Mouse (Mus musculus): Measurements from ENCODE around the gene Ephb2. TPM values are rescaled to one million over a fixed set of nuclear protein-coding genes. Genes with fewer than 3 reads are reported as not detected.
A peak's percentile ranks its signal among the peaks of the same experiment; 100 is the strongest.

The Ephb2 gene
- total and polyA plus RNA-seq, 2 experiments from 2014 or later: 15.6 to 202 TPM

- peak; percentile 76 for DNase-seq (ENCODE audit: low spot score)
- Histone ChIP-seq H3K27ac (ENCODE audit: low read depth, low read length) (peak overlapping the region; percentile 59), H3K36me3 (ENCODE audit: insufficient read depth, low read length) (peaks cover 32% of the 10 kb centered on the region), H3K4me2 (ENCODE audit: low read depth, low read length, poor library complexity, severe bottlenecking) (no peak overlapping the region), H3K9ac (replicated peaks; ENCODE audit: low read length, poor library complexity, severe bottlenecking) (no peak overlapping the region), H3K4me1 (ENCODE audit: insufficient read depth, low read length) (no peaks in the 10 kb centered on the region), H3K4me3 (ENCODE audit: low read depth, low read length) (no peak overlapping the region), H3K27me3 (ENCODE audit: insufficient read depth, low read length) (no peaks in the 10 kb centered on the region), H3K9me3 (ENCODE audit: low read length) (no peaks in the 10 kb centered on the region)
- no peak for ATAC-seq (ENCODE audit: low FRiP score)
- WGBS: 34% methylated on average over 11 of the region's 11 CpGs
- TF ChIP-seq CTCF (IDR thresholded peaks at IDR 0.05): no peak
Measured at GRCm38 (mm10) chr4:136652528-136652910, 183.3 kb downstream of the Ephb2 start.

DNA sequence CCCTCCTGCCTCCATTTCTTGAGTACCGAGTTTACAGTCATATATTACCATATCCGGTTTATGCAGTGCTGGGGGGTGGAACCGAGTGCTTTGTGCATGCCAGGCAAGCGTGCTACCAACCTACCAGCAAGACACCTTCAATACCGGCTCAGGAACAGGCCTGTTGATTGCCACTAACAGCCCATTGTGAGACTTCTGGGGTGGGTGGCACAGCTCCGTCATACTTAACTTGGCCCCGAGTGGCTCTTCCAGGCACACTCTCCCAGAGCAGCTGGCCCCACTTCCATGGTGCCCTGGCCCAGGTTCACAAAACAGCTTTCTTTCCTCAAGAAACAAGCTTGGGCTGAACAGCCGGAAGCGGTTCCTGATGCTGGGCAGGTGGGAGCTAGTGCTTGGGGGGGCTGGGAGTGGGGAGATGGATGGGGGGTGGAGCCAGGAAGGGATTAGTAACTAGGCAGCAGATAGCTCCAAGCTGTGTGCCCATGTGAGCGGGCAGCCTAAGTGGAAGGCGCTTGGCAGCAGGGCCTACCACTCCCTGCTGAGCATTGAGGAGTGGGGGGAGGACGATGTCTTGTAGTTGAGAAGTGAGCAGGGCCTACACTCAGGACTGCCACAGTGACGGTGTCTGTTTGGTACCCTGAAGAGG is 183.8 kb downstream of the Ephb2 start:
- Histone ChIP-seq H3K27ac (ENCODE audit: low read depth, low read length) (peak overlapping the region; percentile 59), H3K4me3 (ENCODE audit: low read depth, low read length) (no peak overlapping the region), H3K4me1 (ENCODE audit: insufficient read depth, low read length) (no peaks in the 10 kb centered on the region), H3K9ac (replicated peaks; ENCODE audit: low read length, poor library complexity, severe bottlenecking) (no peak overlapping the region), H3K36me3 (ENCODE audit: insufficient read depth, low read length) (peaks cover 27% of the 10 kb centered on the region), H3K27me3 (ENCODE audit: insufficient read depth, low read length) (no peaks in the 10 kb centered on the region), H3K9me3 (ENCODE audit: low read length) (no peaks in the 10 kb centered on the region), H3K4me2 (ENCODE audit: low read depth, low read length, poor library complexity, severe bottlenecking) (no peak overlapping the region)
- DNase-seq (ENCODE audit: low spot score) (peak; percentile 80), ATAC-seq (ENCODE audit: low FRiP score) (peak; percentile 70)
- WGBS: 36% methylated on average over 13 of the region's 13 CpGs
- TF ChIP-seq CTCF (IDR thresholded peaks at IDR 0.05): no peak

DNA sequence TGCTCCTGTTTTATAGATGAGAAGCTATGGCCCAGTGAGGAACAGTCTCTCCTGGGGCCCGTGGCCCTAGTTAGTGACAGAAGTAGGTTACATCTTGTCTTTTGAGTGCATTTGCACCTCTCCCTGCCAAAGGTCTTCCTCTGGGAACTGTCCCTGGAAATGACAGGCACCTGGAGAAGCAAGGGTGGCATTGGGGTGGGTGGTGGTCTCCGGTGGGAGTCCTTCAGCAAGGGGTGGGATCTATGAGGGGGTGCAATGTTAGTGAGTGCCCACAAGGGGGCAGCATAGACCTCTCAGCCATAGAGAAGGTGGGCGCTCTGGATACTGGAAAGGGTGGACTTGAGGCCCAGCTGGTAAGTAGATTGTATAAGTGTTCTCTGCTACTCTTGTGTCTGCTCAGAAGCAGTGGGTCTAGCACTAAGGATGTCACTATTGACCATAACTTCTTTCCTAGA is 184.4 kb downstream of the Ephb2 start:
- WGBS: 63% methylated on average over 3 of the region's 3 CpGs
- ATAC-seq (ENCODE audit: low FRiP score) (peak; percentile 29; the same call in 1 of the 2 replicates), DNase-seq (ENCODE audit: low spot score) (peak; percentile 79)
- H3K36me3 ChIP-seq (ENCODE audit: insufficient read depth, low read length): peaks cover 21% of the 10 kb centered on the region
- no peak overlapping the region for H3K4me2 ChIP-seq (ENCODE audit: low read depth, low read length, poor library complexity, severe bottlenecking)
- H3K4me1 ChIP-seq (ENCODE audit: insufficient read depth, low read length): no peaks in the 10 kb centered on the region
- H3K4me3 ChIP-seq (ENCODE audit: low read depth, low read length): no peak overlapping the region
- H3K27ac ChIP-seq (ENCODE audit: low read depth, low read length): peak overlapping the region; percentile 59
- no peak overlapping the region for H3K9ac ChIP-seq (replicated peaks; ENCODE audit: low read length, poor library complexity, severe bottlenecking)
- TF ChIP-seq CTCF (IDR thresholded peaks at IDR 0.05): peak; percentile 95
- no peaks in the 10 kb centered on the region for H3K27me3 ChIP-seq (ENCODE audit: insufficient read depth, low read length)
- no peaks in the 10 kb centered on the region for H3K9me3 ChIP-seq (ENCODE audit: low read length)

DNA sequence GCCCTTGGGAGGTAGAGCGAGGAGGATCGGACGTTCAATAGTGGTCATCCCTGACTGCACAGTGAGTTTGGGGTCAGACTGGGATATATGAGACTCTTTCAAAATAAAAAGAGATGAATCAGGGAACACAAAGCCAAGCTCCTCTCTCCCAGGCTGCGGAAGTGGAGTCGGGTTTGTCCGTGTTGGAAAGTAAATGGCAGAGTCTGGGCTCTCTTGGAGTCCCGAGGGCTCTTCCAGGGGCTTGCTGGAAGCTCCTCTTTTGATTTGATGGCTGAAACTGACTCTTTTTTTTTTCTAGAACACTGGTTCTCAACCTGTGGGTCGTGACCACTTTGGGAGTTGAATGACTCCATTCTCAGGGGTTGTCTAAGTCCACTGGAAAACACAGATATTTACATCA is 185.5 kb downstream of the Ephb2 start:
- no peaks in the 10 kb centered on the region for H3K9me3 ChIP-seq (ENCODE audit: low read length)
- no peaks in the 10 kb centered on the region for H3K27me3 ChIP-seq (ENCODE audit: insufficient read depth, low read length)
- TF ChIP-seq CTCF (IDR thresholded peaks at IDR 0.05): no peak
- no peaks in the 10 kb centered on the region for H3K4me1 ChIP-seq (ENCODE audit: insufficient read depth, low read length)
- 71% methylated on average over 8 of the region's 8 CpGs for WGBS
- H3K9ac ChIP-seq (replicated peaks; ENCODE audit: low read length, poor library complexity, severe bottlenecking): no peak overlapping the region
- no peak overlapping the region for H3K4me2 ChIP-seq (ENCODE audit: low read depth, low read length, poor library complexity, severe bottlenecking)
- H3K27ac ChIP-seq (ENCODE audit: low read depth, low read length): no peak overlapping the region
- H3K4me3 ChIP-seq (ENCODE audit: low read depth, low read length): no peak overlapping the region
- no peak for DNase-seq (ENCODE audit: low spot score)
- ATAC-seq (ENCODE audit: low FRiP score): no peak
- H3K36me3 ChIP-seq (ENCODE audit: insufficient read depth, low read length): peaks cover 13% of the 10 kb centered on the region

DNA sequence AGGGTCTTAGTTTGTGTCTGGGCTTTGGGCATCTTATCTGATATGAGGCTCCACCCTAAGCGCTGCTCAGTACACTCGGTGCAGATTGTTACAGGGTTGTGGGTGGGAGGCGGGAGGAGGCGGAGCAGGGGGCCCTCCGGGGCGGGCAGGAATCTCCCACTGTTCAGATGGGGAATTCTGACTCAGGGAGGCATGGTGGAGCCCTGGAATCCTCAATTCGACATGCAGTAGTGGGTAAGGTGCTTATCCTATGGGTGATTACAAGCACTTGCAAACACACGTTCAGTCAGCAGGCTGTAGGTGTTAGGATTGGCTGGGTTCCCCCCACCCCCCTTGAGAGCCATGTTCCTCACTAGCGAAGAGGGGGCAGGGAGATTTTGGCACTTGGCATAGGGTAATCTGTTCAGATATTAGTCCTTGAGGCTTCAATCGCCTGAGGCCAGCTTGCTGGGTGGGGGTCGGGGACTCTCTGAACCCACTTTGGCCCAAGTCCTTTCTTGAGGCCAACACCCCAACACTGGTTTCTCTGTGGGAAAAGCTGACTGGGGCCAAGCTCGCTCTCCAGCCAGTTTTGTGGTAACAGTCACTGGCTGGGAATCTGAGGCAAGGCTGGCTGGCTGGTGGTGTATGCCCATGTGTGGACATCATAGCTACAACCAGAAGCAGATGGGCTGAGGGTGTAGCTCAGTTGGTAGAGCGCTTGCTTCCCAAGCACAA is 186.2 kb downstream of the Ephb2 start:
- H3K27me3 ChIP-seq (ENCODE audit: insufficient read depth, low read length): no peaks in the 10 kb centered on the region
- no peak overlapping the region for H3K4me2 ChIP-seq (ENCODE audit: low read depth, low read length, poor library complexity, severe bottlenecking)
- no peak for ATAC-seq (ENCODE audit: low FRiP score)
- peak; percentile 32 for DNase-seq (ENCODE audit: low spot score)
- H3K4me3 ChIP-seq (ENCODE audit: low read depth, low read length): no peak overlapping the region
- H3K27ac ChIP-seq (ENCODE audit: low read depth, low read length): no peak overlapping the region
- H3K9ac ChIP-seq (replicated peaks; ENCODE audit: low read length, poor library complexity, severe bottlenecking): no peak overlapping the region
- no peaks in the 10 kb centered on the region for H3K9me3 ChIP-seq (ENCODE audit: low read length)
- 32% methylated on average over 13 of the region's 13 CpGs for WGBS
- TF ChIP-seq CTCF (IDR thresholded peaks at IDR 0.05): no peak
- H3K36me3 ChIP-seq (ENCODE audit: insufficient read depth, low read length): peaks cover 9% of the 10 kb centered on the region
- no peaks in the 10 kb centered on the region for H3K4me1 ChIP-seq (ENCODE audit: insufficient read depth, low read length)

GRCm38 (mm10) chr4:136648922-136649479 is 186.8 kb downstream of the Ephb2 start:
- H3K4me1 ChIP-seq (ENCODE audit: insufficient read depth, low read length): no peaks in the 10 kb centered on the region
- DNase-seq (ENCODE audit: low spot score) (peak; percentile 72), ATAC-seq (ENCODE audit: low FRiP score) (no peak)
- WGBS: 14% methylated on average over 11 of the region's 11 CpGs
- peak; percentile 98 for TF ChIP-seq CTCF (IDR thresholded peaks at IDR 0.05)
- H3K27me3 ChIP-seq (ENCODE audit: insufficient read depth, low read length): no peaks in the 10 kb centered on the region
- no peak overlapping the region for H3K9ac ChIP-seq (replicated peaks; ENCODE audit: low read length, poor library complexity, severe bottlenecking)
- peaks cover 3% of the 10 kb centered on the region; the same call in 1 of the 2 replicates for H3K36me3 ChIP-seq (ENCODE audit: insufficient read depth, low read length)
- no peak overlapping the region for H3K4me3 ChIP-seq (ENCODE audit: low read depth, low read length)
- no peak overlapping the region for H3K27ac ChIP-seq (ENCODE audit: low read depth, low read length)
- no peak overlapping the region for H3K4me2 ChIP-seq (ENCODE audit: low read depth, low read length, poor library complexity, severe bottlenecking)
- no peaks in the 10 kb centered on the region for H3K9me3 ChIP-seq (ENCODE audit: low read length)

All from midbrain, postnatal 0 days (tissue).